Mouse (Mus musculus) ES-CJ7 (cell line): Measurements from ENCODE around the gene Mterf2.
A peak's percentile ranks its signal among the peaks of the same experiment; 100 is the strongest.

Experiments used
- DNase-seq: peaks from one replicate; pipeline ENCODE4 v3.0.0; 2011; ENCODE audit warnings: low read depth, low spot score

Gene Mterf2

GRCm38 (mm10) chr10:85127395-85128287 is at the start of gene Mterf2:
Gene Mterf2, minus strand, starts transcription at chr10:85128027.
- peak; percentile 99 for DNase-seq

DNA sequence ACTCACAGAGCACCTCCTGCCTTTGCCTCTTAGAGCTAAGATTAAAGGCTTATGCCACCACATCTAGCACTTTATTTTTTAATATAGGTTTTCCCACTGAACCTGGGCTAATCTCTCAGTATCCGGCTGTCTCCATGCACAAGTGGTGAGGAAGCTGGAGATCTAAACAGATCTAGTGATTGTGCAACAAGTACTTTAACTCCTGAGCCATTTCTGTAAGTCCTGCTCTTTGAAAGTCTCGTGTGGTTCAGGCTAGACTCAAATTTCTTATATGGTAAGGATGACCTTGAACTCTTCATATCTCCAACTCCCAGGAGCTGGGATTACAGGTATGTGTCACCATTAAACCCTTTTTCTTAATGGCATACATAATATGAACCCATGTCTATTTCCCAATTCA is 48.8 kb upstream of the Mterf2 start:
- DNase-seq = no peak

DNA sequence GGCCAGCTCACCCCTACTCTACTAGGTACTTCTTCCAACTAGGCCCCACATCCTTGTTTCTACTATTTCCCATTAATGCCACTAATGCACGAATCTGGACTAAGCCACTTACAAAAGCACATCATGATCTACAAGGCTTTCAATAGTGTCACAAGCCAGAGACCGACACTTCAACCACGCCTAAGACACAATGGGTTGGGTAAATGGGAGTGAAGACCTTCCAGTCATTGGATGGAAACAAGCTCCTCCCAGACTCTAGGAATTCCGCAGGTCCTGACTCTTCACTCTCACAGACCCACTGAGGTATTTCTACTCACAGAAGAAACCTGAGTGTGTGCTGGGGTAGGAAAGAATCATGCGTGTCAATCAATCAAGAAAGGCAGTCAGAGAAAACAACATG is 37.5 kb upstream of the Mterf2 start:
- DNase-seq = peak; percentile 69

DNA sequence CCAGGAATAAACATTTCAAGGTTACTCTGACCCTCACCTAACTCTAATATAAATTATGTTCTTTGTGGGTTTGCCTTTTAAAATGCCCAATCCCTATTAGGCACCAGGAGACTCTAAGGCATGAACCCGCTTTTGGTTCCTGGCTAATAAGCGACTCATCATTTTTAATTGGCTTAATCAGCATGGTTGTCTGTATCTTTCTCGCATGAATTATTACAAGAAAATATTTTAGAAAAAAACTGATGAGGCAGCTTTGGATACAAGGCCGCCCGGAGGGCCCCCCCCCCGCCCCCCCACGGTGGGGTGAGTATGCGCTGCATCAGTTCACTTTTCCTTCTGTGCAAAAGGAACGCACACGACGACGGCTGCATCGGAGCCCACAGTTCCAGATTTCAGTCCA is 37.0 kb upstream of the Mterf2 start:
- no peak for DNase-seq

DNA sequence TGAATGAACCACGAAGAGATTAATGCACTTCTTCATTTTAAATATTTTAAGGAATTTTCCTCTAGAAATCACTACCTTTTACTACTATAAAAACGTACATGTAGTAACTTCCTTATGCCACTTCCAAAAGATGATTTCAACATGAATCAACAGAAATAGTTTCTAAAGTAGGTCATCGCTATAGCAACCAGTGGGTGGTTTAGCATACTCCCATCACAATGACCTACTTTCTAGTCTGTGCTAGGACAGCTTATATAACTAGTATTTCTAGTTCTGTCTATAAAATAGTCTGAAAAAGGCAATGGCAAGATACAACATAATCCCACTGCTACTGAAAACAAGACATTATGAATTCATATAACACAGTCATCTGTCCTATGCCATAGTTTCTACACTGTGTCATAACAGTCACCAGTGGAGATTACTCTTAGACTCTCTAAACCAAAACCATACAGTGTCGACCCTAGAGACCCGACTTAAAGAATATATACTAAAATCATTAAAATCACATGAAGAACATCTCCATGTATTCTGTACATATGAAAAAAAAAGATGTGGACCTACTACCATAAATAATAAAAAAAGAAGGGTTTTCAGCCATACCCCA is 34.0 kb upstream of the Mterf2 start:
- no peak for DNase-seq

DNA sequence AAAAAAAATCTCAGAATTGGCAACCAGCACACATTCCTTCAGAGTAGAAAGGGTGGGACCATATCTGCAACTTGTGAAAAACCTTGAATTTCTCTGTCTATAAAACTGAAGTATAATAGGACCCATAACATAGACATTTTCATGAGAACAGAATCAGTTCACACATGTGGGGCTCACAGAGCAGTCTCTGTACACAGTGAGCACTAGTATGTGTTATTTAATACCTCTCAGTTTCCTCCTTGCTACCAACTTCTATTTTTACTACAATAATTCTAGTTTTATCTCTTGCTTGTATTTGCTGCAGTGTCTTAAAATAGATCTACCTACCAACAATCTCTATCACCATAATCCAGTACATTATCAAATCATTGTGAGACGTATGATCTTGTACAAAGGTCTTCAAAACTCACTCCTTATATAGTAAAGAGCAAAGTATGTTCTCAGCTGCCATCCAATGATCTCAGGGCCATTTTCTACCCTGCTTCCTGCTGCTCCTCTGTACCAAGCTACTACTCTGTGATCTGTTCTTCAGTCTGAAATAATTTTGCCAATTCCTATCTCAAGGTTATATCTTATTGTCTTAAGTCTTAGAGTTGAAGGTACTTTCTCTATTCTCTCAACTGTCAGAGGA is 32.3 kb upstream of the Mterf2 start:
- no peak for DNase-seq

DNA sequence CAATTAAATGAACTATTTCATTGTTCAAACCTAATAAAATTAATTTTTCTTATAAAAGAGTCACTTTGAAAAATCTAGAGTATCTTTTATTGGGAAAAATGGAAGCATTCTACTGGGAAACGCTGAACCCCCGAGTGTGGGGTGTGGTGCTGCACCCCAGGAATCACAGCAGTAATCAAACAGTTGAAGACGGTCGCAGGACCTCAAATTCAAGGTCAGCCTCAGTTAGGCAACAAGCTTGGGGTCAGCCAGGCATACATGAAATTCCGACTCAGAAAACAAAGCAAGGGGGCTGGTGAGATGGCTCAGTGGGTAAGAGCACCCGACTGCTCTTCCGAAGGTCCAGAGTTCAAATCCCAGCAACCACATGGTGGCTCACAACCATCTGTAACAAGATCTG is 29.6 kb upstream of the Mterf2 start:
- peak; percentile 38 for DNase-seq

GRCm38 (mm10) chr10:85154195-85154594 is 26.4 kb upstream of the Mterf2 start:
- DNase-seq = peak; percentile 64

GRCm38 (mm10) chr10:85149226-85149625 is 21.4 kb upstream of the Mterf2 start:
- DNase-seq = no peak

DNA sequence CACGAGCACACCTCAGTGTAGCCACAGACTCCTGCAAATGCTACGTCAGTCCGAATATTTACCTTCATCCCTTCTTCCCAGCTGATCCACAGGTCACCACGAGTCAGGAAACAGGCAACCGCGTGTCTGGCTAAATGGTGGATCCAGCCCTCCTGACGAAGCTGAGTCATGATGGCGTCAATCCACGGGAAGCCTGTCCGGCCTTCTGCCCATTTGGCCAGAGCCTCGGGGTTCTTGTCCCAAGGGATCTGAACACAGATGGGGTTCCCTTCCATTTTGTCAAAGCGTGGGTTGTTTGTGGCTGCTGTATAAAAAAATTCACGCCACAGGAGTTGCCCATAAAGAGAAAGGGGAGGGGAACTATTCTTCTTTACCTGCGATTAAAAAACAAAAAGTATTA is 18.5 kb upstream of the Mterf2 start:
- no peak for DNase-seq

- no peak for DNase-seq
Observed at GRCm38 (mm10) chr10:85141465-85141864, 13.6 kb upstream of the Mterf2 start.

DNA sequence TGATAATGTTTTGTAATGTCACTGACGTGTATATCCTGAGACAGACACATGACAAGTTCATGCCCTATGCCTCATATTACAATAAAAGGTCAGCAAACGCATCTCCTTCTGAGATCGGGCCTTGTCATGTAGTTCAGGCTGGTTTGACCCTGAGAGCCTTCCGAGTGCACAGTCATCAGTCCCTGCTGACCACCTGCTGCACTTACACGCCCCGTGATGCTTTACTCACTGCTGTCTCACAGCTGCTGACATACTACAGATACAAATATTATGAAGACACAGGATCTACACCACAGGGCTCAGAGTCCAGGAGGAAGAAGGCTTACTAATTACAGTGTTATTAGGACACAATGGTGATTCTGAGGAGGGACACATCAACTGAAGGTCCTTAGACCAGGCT is 8.7 kb upstream of the Mterf2 start:
- no peak for DNase-seq

- peak; percentile 49 for DNase-seq
Observed at GRCm38 (mm10) chr10:85128453-85128852, 626 bp upstream of the Mterf2 start.

DNA sequence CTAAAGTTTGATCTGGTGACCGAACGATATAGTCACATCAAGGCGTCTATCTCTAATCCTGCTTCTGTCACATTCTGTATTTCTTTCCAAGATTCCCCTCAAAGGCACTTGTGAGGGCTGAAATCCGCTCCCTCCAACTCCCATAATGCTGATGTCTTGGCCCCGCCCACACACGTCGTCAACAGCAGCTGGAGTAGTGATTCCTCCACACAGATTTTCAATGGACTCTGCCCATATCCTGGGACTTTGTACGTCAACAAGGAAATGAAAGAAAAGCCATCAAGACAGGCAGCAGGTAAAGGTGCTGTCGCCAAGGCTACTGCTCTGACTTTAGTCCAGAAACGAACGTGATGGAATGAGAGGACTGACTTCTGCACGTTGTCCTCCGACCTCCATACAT is 2.6 kb downstream of the Mterf2 start:
- DNase-seq = no peak

GRCm38 (mm10) chr10:85114409-85114808 is 13.4 kb downstream of the Mterf2 start:
- no peak for DNase-seq

DNA sequence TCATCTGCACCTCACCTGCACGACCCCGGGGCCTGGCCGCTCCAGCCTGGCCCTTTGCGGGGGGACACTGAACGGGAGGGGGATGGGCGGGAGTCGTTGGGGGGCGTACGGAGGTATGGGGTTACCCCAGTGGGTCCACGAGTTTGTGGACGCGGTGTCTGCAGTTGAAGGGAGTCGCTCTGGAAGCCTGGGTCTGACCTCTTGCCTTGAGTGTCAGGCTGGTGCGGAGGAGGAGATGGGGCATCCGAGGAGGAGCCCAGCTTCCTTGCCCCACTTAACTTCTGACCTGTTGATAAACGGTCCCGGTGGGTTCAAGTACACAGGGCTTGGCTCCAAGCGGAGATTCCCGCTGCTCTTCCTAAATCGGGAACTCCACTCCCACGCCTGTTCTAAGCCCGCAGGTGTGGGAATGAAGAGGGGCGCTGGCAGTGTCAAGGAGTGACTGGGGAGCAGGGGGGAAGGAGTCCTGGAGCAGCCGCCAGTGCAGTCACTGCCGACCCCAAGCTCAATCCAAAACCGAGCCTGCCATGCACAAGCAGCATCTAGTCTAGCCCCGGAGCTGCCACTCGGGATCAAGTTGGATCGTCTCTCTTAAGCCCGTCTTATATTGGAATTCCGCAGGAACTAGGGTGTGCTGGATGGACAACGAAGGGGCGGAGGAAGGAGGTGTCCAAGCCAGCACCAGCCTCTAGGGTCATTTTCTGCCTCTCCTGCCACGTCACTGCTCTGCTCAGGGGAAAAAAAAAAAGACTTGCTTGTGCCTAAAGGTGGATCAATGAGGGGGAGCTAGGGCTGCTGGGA is 24.5 kb downstream of the Mterf2 start:
- peak; percentile 66 for DNase-seq

GRCm38 (mm10) chr10:85102247-85103084 is 25.4 kb downstream of the Mterf2 start, which contains the start of the genes Fhl4 and Tmem263:
Gene Fhl4, minus strand, starts transcription at chr10:85102495.
Gene Tmem263, plus strand, starts transcription at chr10:85102627.
- peak; percentile 90 for DNase-seq

- DNase-seq = peak; percentile 52
Observed at GRCm38 (mm10) chr10:85101841-85102240, 26.0 kb downstream of the Mterf2 start.

DNA sequence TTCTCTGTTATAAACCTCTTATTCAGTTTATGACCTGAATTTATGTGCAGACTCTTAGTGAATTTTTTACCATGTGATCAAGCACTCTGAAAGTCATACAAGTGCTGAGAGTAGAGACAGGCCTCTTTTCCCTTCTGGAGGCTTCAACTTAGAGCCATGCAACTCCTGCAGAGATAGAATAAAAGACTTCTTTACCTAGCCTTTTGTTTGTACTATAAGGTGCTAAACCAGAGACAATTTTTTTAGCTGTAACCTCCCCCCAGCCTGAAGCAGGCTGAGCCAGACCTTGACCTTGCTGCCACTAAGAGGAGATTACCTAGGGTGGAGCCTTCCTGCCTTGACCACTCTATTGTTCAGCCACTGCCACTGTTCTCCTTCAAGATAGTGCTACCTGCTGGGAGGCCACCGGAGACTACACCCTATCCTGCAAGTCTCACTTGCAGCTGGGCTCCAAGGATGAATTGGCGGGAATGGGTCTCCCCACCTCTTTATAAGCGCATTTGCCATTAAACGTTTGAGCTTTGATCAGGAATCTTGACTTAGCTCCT is 56.1 kb downstream of the Mterf2 start:
- DNase-seq = peak; percentile 99
